Mouse (Mus musculus): Measurements from ENCODE around the gene Evc.
A peak's percentile ranks its signal among the peaks of the same experiment; 100 is the strongest.

Gene Evc

DNA sequence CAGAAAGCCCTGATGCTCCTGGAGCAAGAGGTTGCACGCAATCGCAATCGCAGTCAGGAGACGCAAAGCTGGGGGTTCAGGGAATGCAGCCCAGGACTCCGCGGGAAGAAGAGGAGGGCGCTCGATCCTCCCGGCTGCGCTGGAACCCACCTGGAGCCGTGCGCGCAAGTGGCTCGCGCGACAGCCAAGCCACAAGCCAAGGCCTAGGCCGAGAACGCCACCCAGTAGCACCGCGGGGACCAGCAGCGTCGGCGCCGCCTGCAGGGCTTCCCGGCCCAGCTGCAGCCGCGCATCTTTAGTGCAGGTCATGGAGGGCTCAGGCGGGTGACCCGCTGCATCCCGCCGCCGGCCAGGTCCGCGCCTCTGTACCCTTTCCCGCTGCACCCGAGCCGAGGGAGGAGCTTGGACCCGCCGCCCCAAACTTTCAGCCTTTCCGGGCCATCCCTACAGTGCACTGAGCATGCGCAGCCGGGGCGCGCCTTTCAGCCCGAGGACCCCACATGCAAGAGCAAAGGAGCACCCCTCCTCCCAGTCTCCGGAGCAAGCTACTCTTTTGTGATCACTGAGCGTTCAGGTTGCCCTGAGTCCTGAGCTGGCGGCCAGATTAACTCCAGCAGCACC lies at the start of gene Evc:
Gene Evc, minus strand, starts transcription at position 410 of the 621 bp plus-strand sequence.
- DNase-seq (ENCODE audit: low spot score in 2 of 2), result peak; percentile 72 to 81

DNA sequence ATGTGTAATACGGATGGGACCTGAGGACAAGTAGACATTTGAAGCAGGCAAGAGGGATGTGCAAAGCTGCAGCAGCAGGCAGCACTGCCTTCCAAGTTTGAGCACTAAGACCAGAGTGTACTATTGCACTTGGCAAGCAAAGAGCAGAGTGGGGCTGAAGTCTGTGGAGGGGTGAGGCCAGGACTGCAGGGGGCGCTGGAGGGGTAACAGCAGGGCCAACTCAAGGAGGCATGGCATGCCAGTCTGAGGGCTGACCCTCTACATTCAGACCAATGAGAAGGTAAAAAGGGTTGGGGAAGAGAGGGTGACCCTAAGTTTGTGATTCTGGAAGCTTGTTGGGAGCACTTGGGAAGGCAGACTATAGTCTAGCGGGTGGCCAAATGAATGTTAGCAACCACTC lies 46.9 kb upstream of the Evc start:
- DNase-seq (ENCODE audit: low spot score in 2 of 2), result no peak

DNA sequence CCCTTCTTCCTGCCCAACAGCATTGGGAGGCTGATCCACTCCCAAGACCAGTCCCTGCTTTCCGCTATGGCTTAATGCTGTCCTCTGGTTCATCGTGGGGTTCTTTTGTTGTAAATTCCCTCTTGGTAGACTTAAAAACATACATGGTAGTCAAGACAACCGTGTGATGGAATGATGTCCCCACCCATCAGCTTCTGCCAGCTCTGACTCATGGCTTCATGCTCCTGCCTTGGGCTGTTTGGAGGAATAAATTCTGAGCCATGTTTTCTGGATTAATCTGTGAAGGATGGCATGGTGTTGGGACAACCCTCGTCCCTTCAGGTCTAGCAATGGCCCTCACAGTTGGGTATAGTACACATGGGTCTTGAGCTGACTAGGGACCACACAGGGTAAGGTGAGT lies 43.9 kb upstream of the Evc start:
- no peak for DNase-seq (ENCODE audit: low spot score in 2 of 2)

DNA sequence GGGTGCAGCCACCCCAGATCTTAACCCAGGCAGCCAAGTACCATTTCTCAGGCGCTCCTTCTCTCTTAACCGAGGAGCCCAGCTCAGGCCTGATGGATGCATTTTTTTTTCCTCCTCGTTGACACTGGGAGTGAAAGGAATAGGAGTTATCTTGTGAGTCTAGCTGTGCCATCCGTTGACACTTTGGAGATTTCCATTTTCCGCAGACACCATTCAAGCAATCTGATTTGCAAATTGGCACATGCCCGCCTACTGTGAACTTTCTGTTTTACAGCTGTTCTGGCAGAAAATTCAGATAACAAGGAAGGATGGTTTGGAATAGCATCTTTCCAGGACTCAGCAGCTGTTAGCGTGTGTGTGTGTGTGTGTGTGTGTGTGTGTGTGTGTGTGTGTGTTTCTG lies 40.7 kb upstream of the Evc start:
- no peak for DNase-seq (ENCODE audit: low spot score in 2 of 2)

DNA sequence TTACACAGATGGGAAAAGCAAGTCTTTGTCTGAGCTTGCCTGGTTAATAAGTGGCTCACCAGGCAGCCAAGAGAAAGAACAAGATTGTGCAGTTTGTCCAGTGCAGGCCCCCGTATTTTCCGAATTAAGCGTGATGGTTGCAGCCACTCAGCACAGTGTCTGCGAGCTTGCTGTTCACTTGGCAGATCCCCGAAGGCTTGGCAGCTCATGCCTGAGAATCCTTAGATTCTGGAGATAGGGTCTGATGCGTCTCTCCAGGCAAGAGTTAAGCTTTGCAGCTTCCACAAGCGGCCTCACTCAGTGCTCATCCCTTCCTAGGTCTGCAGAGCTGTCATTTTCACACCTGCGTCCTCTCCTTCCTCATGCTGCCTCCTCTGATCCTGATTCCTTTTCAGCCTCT lies 32.1 kb upstream of the Evc start:
- no peak for DNase-seq (ENCODE audit: low spot score in 2 of 2)

DNA sequence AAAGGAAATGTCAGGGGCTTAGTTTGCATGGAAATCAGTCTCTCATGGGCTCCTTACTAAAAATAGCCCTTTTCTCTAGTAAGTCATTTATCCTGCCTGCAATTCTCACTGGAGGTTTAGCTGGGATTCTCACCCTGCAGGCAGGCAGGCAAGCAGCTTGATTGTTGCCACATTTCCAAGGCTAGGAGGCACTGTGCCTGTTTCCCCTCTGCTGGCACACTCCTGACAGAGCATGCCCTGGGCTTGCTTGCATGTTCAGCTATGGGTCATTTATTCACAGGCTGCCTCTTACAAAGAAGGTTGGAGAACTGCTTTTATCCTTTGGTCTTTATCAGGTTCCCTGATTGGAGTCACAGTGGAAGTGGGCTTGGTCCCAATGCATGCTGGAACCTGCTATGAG lies 29.1 kb upstream of the Evc start:
- DNase-seq (ENCODE audit: low spot score in 2 of 2), result no peak

DNA sequence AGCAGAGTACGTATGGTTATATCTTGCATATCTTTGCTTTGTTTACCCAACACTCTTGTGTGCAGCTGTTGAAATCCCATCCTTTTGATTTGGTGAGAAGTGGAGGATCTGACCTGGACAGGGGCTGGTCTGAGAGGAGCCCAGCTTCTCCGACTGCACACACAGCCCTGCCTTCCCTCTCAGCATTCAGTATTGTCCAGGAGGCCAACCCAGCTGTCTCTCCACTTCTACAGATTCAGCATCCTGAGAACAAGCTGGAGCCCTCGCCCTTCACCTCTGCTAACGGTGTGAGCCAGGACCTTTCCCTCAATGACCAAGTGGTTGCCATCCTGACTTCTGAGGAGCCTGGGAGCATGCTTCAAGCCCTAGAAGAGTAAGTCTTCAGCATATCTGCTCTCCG lies 26.6 kb upstream of the Evc start:
- DNase-seq (ENCODE audit: low spot score in 2 of 2), result no peak

DNA sequence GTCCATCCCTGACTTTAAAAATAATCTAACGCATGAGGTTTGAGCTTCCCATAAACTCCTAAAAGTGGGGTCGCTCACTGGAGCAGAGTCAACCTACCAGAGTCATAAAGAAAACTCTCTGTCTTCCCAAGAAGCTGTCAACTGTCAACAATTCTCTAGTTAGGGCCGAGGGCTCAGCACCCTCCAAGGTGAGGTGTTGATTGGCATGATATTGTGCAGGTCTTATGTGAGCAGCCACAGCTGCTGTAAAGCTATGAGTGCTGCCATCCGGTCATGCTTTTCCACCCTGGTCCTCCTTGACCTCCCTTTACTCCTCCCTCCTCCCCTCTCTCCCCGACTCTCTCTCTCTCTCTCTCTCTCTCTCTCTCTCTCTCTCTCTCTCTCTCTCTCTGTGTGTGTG lies 25.9 kb upstream of the Evc start:
- DNase-seq (ENCODE audit: low spot score in 2 of 2), result no peak

DNA sequence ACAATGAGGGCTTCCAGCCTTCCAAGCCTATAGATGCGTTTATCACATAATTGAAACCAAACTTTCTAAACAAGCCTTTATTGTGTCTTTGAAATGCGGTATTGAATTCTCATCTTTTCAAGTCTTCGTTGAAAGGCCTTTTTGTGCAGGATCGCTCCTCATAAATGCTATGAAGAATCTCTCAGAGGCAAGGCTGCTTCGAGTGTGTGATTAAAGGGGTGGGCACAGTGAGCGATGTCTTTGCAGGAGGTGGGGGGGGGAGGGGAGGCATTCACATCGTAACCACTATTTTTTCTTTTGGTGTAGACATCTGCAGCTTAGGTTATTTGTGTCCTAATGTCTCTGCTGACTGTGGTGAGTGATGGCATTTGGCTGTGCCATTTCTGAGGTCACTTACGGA lies 19.3 kb upstream of the Evc start:
- no peak for DNase-seq (ENCODE audit: low spot score in 2 of 2)

DNA sequence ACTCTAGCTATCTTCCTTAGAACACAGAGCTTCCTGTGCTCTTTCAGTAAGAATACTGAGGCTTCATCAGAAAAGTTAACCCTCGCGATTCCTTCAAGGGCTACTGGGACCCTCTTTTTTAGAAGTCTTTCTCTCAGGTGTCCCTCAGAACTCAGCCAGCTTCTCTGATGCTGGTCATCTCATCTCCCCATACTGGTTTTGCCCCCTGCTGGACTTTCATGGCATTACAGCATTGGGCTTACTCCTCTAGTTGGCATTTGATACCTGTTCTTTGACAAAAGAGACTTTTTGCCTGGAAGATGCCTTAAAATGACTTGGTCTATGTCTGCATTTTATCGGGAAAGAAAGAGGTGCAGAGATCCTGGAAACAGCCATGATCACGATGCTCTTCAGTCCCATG lies 17.7 kb upstream of the Evc start:
- DNase-seq (ENCODE audit: low spot score in 2 of 2), result no peak

DNA sequence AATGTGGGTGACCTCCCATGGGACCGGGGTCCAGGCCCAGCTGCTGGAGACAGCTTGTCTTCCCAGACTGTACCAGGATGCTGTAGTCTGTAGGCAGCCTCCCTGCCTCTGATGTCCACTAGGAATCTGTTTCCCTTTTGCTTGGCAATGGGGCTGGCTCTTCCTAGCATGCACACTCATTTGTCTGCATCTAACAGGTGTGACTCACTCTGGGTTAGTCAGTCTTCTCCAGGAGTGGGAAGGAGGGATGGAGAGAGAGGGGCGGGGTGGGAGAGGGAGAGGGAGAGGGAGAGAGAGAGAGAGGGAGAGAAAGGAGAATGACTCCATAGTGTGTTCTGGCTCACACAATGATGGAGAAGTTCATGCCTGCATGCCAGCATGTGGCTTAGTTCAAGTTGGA lies 15.1 kb upstream of the Evc start:
- DNase-seq (ENCODE audit: low spot score in 2 of 2), result no peak

DNA sequence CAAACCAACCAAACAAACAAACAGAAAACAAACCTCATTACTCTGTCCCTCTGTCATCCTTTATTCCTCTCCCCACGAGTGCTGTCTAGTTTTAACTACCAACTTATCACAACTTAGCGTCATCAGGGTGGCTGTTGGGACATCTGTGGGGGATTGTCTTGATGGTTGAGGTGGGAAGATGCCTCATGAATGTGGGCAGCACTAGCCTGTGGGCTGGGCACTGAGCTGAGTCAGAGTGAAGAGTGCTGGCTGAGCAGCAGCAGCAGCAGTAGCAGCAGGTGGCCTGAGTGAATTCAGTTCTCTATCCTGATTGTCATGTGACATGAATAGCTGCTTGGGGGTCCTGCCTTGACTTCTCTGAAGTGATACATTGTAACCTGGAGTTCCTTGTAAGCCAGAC lies 7.3 kb upstream of the Evc start:
- DNase-seq (ENCODE audit: low spot score in 2 of 2), result no peak

DNA sequence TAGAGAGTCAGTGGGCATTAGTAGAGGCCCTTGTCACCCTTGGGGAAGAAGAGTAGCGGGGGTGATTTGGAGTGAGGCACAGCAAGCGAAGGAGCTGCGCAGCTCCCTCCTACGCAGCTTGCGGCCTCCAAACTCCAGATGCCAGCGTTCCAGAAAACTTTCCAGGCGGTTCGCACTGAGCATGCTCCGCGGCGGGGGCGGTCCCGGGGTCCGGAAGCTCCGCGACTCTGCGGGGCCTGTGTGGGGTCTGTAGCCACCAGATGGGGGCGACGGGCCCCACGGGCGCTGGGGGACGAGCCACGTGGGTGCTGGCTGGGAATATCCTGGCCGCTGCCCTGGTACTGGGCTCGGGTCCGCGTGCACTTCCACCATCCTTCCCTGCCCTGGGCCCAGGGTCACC lies 1.6 kb upstream of the Evc start, which contains the start of gene Evc2:
Gene Evc2, plus strand, starts transcription at position 212 of the 400 bp plus-strand sequence.
- peak; percentile 75 to 80 for DNase-seq (ENCODE audit: low spot score in 2 of 2)

DNA sequence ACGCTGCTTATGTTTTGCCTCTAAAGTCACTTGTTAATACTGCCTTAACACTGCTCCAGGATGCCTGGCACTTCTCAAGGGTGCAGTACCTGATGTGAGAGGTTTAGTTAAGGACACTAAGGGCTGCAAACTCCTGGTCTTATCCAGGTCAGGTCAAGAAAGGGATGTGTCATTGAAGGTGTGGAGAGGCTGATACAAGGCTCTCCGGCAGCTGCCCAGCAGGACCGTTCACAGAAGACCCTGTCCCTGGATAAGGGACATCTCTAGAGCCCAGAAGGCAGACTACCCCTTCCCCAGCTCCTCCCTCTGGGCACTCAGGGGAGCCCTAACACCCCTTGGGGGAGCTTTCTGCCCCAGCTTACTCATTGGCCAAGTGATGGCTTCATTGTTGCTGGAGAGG lies 1.0 kb upstream of the Evc start:
- DNase-seq (ENCODE audit: low spot score in 2 of 2), result no peak

DNA sequence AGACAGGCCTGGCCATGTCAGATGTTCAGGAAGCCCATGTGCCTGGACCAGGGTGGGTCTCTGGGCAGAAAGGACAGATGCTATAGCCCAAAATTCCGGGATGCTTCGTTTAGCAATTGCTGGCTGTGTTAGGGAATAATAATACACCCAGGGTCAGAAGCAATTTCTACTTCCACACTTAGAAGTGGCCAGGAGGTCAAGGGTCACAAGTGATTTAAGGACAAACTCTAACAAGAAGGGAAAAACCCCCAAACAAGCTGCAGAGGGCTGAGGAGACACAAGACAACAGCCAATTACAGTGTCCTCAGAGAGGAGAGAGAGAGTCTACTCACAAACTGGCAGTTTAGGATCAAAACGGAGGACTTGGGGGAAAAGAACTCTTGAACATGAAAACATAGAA lies 1.6 kb downstream of the Evc start:
- DNase-seq (ENCODE audit: low spot score in 2 of 2), result no peak

DNA sequence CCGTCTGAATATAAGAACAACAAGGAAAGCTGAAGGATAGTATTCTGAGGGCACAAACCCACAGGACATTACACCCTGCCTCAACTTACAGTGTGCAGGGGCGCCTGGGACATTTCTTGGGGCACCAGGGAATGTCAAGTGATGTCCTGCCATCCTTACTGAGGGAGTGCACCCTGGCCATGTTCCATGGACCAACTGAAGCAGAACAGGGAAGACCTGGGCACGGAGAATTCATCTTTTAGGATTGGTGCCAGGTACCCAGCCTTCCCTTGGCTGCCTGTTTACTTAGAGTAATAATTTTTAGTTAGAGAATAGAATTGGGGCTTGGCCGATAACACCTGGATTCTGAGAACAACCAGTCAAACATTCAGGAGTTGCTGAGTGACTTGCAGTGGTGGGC lies 4.6 kb downstream of the Evc start:
- no peak for DNase-seq (ENCODE audit: low spot score in 2 of 2)

DNA sequence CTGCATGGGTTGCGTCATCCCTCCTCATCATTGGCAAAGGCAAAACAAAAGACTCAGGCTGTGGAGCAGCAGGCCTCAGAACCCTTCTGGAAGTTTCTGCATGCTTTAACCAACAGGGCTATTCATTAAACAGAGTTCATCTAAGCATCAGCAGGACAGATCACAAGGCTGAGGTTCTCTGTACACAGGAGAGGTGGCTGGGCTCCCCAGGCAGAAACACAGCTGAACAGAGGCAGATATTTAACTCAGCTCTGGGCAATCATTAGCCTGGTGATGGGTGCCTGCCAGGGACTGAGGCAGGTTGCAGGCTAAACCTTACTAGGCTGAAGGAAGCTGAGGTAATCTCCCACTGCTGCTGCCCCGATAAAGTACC lies 5.6 kb downstream of the Evc start:
- DNase-seq (ENCODE audit: low spot score in 2 of 2), result no peak

DNA sequence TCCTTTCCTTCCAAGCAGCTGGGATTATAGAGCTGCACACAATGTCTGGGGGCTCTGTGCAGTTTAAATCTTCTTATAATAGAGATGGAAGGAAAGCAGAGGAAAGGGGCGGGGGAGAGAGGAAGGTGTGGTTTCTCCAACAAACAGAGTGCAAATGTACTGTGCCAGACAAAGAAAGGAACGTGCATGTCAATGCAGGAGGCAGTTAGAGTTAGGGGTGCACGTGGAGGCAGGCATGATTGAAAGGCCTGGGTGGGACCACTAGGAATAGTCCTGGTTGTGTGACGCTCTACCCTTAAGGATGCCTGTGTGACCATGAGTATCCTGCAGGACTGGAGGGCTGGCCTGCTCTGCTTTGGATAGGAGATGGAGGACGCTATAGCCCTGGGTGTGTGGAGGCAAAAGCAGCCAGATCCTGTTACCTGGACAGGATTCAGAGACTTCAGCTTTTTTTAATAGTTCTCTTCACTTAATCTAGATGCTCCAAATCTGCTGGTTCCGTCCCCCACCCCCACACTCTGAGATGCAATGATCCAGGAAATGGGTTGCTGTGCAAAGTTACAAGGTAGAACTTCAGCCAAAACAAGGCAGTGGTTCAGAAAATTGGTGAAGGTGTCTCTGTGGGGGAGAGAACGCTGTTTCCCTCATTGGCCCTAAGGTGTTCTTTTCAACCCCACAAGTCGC lies 6.1 kb downstream of the Evc start:
- no peak for DNase-seq (ENCODE audit: low spot score in 2 of 2)

DNA sequence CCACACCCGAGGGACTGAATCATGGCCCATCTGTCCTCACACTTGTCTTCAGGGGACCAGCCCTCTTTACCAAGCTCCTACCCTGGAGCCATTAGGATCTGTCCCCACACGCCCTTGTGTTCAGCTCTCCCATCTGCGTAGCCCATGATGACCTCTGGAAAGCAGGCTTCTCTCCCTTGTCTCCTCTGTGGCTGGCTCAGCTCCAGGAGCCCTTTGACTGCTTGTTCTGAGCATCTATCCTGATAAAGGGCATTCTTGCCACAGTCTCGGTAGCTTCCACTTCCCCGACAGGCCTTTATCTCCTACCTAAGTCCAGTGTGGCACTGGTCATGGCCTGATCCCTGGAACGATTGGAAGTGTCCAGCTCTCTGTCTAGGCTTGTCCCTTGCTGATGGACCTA lies 10.0 kb downstream of the Evc start:
- no peak for DNase-seq (ENCODE audit: low spot score in 2 of 2)

DNA sequence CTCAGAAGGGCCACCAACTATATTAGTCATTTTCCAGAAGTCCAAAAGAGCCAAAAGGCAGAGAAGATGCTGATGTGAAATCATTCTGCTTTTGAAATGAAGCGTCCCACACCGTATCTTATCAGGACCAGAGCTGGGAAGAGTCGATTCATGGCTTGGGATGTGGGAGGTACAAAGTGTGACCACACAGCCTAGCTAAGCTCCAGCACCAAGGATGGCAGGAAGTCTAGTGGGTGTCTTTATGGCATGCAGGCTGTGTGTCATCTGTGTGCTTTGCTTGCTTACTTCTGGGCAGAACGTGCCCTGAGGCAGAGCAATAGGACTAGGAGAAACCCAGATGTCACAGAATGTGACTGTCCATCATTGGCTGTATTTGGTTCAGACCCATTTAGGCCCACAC lies 15.9 kb downstream of the Evc start:
- no peak for DNase-seq (ENCODE audit: low spot score in 2 of 2)

DNA sequence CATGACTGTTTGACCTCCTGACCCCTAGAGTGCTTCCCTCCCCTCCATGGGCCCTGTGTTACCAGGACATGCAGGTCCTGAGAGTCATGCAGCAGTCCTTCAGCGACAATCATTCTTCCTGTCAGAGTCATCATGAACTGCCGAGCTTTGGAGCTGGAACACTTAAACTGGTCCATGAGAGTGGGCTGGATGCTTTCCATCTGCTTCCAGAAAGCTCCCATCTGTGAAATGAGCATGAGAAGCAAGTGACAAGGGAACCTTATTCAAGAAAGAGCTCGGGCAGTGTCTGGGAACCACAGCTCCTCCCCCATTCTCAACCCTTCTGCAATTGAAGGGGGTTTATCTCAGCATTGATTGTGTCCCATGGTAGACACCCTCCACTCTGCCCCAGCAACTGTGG lies 16.5 kb downstream of the Evc start:
- DNase-seq (ENCODE audit: low spot score in 2 of 2), result no peak

DNA sequence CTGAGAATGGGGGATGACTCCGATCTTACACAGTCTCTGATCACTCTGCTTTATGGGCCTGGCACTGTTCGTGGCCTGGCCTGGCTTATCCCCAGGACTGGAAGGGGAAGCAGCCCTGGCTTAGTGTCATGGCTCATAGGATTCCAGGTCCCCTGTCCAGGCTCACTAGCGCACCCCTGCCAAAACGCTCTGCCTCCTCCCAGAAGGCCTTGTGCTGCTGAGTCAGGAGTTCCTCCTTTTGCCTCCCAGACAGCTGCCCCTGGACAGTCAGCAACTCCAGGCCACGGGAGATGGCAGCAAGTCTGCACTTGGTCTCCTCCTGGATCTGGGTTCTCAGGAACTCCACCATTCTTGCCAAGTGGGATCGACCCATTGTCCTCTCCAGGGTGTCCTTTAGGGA lies 18.0 kb downstream of the Evc start:
- no peak for DNase-seq (ENCODE audit: low spot score in 2 of 2)

DNA sequence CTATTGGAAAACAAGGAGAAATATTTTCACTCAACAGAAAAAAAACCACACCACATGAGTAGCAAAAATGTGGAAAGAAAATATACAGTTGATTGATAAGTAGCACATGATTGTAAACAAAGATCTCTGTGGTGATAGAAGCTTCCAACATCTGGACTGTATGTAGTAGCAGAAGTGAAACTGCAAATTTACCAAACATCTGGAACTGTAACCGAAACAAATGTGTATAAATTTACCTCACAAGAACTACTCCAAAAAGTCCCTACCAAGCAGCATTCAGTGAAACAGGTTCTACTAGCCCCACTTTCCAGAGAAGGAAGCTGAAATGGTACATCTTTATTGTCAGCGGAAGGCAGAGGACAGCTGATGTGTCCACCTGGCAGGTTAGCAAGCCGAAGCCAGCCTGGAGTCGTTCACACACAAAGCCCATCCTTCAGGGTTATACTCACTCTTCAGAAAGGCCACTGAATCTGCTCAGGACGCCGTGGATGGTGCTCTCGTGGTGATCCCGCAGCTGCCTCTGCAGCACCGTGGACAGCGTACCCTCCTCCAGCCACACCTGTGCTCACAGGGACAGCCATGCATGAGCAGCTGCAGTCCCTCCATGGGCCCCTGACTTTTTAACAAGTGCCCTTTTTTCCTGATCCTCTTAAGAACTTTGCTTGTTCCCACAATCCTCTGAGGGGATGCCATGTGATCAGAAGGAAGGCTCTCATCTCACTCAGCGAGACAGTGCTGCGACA lies 23.5 kb downstream of the Evc start:
- DNase-seq (ENCODE audit: low spot score in 2 of 2), result no peak

Measured in urinary bladder, postnatal 4 days (tissue).